26 mouse cellular contexts compared by ENCODE assay signal in genomic region chr14:31420135-31420534, GRCm38 (mm10). TPM values are rescaled to one million over a fixed set of nuclear protein-coding genes. Genes with fewer than 3 reads are reported as not detected.
DNase-seq lines count a peak whose midpoint lies in the region; ATAC-seq and TF ChIP-seq lines count a peak whose summit lies in the region.
"Had no signal": no experiment of that assay in that cellular context is flagged by ENCODE, and none has a peak within 500 bp of the region (broad histone marks: within the 10 kb centered on the region; RNA-seq: fewer than 3 reads in every experiment).

No protein-coding gene starts in this region.

- no peak for DNase-seq in cerebellum, adult 2 months
- no peak for DNase-seq in cerebellum, adult 11-12 months
- DNase-seq in kidney, adult 18-20 months: no peak
- DNase-seq in liver, adult 2 months (ENCODE audit: extremely low read depth, low read depth, low spot score): no peak
- no peak for DNase-seq in liver
- no peak for DNase-seq in testis, postnatal 14 days (ENCODE audit: low spot score)
- DNase-seq: adrenal gland, postnatal 25 days; cerebellum, adult 9-10 months; gastrocnemius, postnatal 25 days; heart, adult 11 months; layer of hippocampus, adult 9-11 months; liver, embryonic 13.5 days; lung, adult 2 months; lung, postnatal 10 days; right cerebral cortex, postnatal 4 days; thymus, postnatal 25 days had no signal

- no peak overlapping the region for H3K4me3 ChIP-seq in cerebellum, adult 2 months (replicated peaks; ENCODE audit: insufficient read depth, low read depth, low read length)
- no peak overlapping the region for H3K4me3 ChIP-seq in kidney, embryonic 15.5 days (replicated peaks)
- H3K4me3 ChIP-seq in liver, adult 2 months (ENCODE audit: insufficient read depth, low read depth, low read length): no peak overlapping the region
- H3K4me3 ChIP-seq: forebrain, embryonic 13.5 days; hindbrain, embryonic 10.5 days; hindbrain, embryonic 15.5 days; liver, embryonic 13.5 days; midbrain, embryonic 13.5 days; neural tube, embryonic 13.5 days had no signal

- TF ChIP-seq POLR2A in cerebellum, adult 2 months (IDR thresholded peaks at IDR 0.05; ENCODE audit: borderline replicate concordance, insufficient read depth, low read length): no peak
- no peak for TF ChIP-seq POLR2A in liver, adult 2 months (IDR thresholded peaks at IDR 0.05; ENCODE audit: extremely low read depth, insufficient read depth, low read length)

- H3K4me1 ChIP-seq in cerebellum, adult 2 months (ENCODE audit: control insufficient read depth, insufficient read depth, low read length): peaks cover 57% of the 10 kb centered on the region
- H3K4me1 ChIP-seq in kidney, embryonic 15.5 days: peaks cover 79% of the 10 kb centered on the region
- H3K4me1 ChIP-seq in liver, adult 2 months (ENCODE audit: control insufficient read depth, insufficient read depth, low read length): peaks cover 60% of the 10 kb centered on the region

- TF ChIP-seq CTCF in cerebellum, adult 2 months (IDR thresholded peaks at IDR 0.05; ENCODE audit: borderline replicate concordance, insufficient read depth, low read depth, low read length): no peak
- TF ChIP-seq CTCF in liver, adult 2 months (IDR thresholded peaks at IDR 0.05; ENCODE audit: low read depth, low read length): no peak

- H3K27ac ChIP-seq in cerebellum, adult 2 months (ENCODE audit: insufficient read depth, low read length): 0 out of 2 replicates have a peak overlapping the region, but pooled peaks have one; percentile 18
- peak overlapping the region; percentile 75; the same call in 1 of the 2 replicates for H3K27ac ChIP-seq in kidney, embryonic 15.5 days
- H3K27ac ChIP-seq in liver, adult 2 months (replicated peaks; ENCODE audit: insufficient read depth, low read depth, low read length): peak overlapping the region; percentile 93
- H3K27ac ChIP-seq: forebrain, embryonic 13.5 days; hindbrain, embryonic 15.5 days; macrophage; midbrain, embryonic 13.5 days had no signal

- no peak overlapping the region for H3K4me2 ChIP-seq in kidney, embryonic 15.5 days
- H3K4me2 ChIP-seq: forebrain, embryonic 13.5 days; heart, embryonic 11.5 days; hindbrain, embryonic 15.5 days; liver, embryonic 13.5 days; midbrain, embryonic 13.5 days; neural tube, embryonic 13.5 days had no signal

- ATAC-seq in kidney, embryonic 15.5 days (replicated peaks; ENCODE audit: low FRiP score): no peak
- ATAC-seq: forebrain, embryonic 13.5 days; inflammation-experienced regulatory T-cells, adult 6 months; midbrain, embryonic 13.5 days; Patski had no signal

- peaks cover 57% of the 10 kb centered on the region for H3K79me2 ChIP-seq in liver, adult 2 months (ENCODE audit: control insufficient read depth, insufficient read depth, low read length)

- 64% methylated on average over 8 of the region's 8 CpGs for WGBS in cerebellum, adult 2 months
- WGBS in kidney, embryonic 15.5 days: 92% methylated on average over 8 of the region's 8 CpGs
- WGBS in liver, adult 2 months: 91% methylated on average over 8 of the region's 8 CpGs

- H3K9ac ChIP-seq in kidney, embryonic 15.5 days: no peak overlapping the region
- H3K9ac ChIP-seq in liver, adult 2 months (ENCODE audit: low read depth, low read length): no peak overlapping the region
- H3K9ac ChIP-seq: forebrain, embryonic 13.5 days; hindbrain, embryonic 15.5 days; liver, embryonic 13.5 days; midbrain, embryonic 13.5 days; neural tube, embryonic 13.5 days had no signal

- no peaks in the 10 kb centered on the region for H3K9me3 ChIP-seq in kidney, embryonic 15.5 days (replicated peaks)
- H3K9me3 ChIP-seq: forebrain, embryonic 13.5 days; hindbrain, embryonic 10.5 days; hindbrain, embryonic 15.5 days; liver, embryonic 13.5 days; midbrain, embryonic 13.5 days; neural tube, embryonic 13.5 days had no signal

- H3K27me3 ChIP-seq in cerebellum, adult 2 months (ENCODE audit: control insufficient read depth, insufficient read depth, low read length): no peaks in the 10 kb centered on the region
- H3K27me3 ChIP-seq in kidney, embryonic 15.5 days: no peaks in the 10 kb centered on the region
- H3K27me3 ChIP-seq in liver, adult 2 months (ENCODE audit: control insufficient read depth, insufficient read depth, low read length): no peaks in the 10 kb centered on the region
- H3K27me3 ChIP-seq: forebrain, embryonic 13.5 days; hindbrain, embryonic 15.5 days; liver, embryonic 13.5 days; midbrain, embryonic 13.5 days; neural tube, embryonic 13.5 days; Patski had no signal

- no peaks in the 10 kb centered on the region; the same call in 1 of the 2 replicates for H3K36me3 ChIP-seq in kidney, embryonic 15.5 days
- peaks cover 3% of the 10 kb centered on the region; the same call in 1 of the 2 replicates for H3K36me3 ChIP-seq in liver, adult 2 months (ENCODE audit: control insufficient read depth, insufficient read depth, low read length)
- H3K36me3 ChIP-seq: liver, embryonic 13.5 days; midbrain, embryonic 13.5 days had no signal

RNA-seq across cellular contexts. Expression of gene Sh3bp5, which starts 15.7 kb away (rescaled TPM):
- polyA plus RNA-seq in cerebellum, adult 2 months (2012; rRNA removed): 72.9 and 77.1 TPM in 2 replicates
- polyA plus RNA-seq in kidney, embryonic 15.5 days (2015; fragmentation: Nextera tagmentation; extraction: Ambion mirVana): 30.2 and 33.1 TPM in 2 replicates
- total RNA-seq in liver, adult 2 months (2014; rRNA removed): 37.1 and 37.7 TPM in 2 replicates
- 22.6 and 26.1 TPM in 2 replicates for polyA plus RNA-seq in liver, adult 2 months (2012; rRNA removed)

Comparison
In these comparisons a context has a peak if more than half of its experiments do, and no peak if none do; other contexts are left out.
1. H3K27ac ChIP-seq: peak in every context shown above with its lines; median percentile 93 in liver, adult 2 months; 75 in kidney, embryonic 15.5 days; 18 in cerebellum, adult 2 months.